Mouse (Mus musculus) kidney, adult 2 months (tissue): ENCODE data around the gene Zdhhc1.

ENCODE experiments used
- CTCF ChIP-seq: fragments of 200-500 bp; conservative IDR thresholded peaks from 2 replicates; pipeline ENCODE4 v1.5.1; 2011; ENCODE audit warnings: low read depth, mild to moderate bottlenecking, control low read depth, low read length, moderate library complexity, mixed read lengths; ENCODE audit not compliant: insufficient read depth, insufficient read length
- POLR2A ChIP-seq: fragments of 200-500 bp; IDR thresholded peaks from one replicate; pipeline ENCODE4 v1.6.1; 2011; ENCODE audit warnings: low read depth, low read length, control low read depth

- TF ChIP-seq CTCF (no peak), POLR2A (no peak)
These were observed 63.2 kb downstream of the Zdhhc1 start for GRCm38 (mm10) chr8:105433511-105433910.
